Mouse (Mus musculus): ENCODE measurements around the gene Dlg1.

Dlg1 gene

GRCm38 (mm10) chr16:31905331-31905730, 242.1 kb downstream of the Dlg1 start:
- DNase-seq (ENCODE audit: low read depth, low spot score): no peak

GRCm38 (mm10) chr16:31905891-31906825, 242.9 kb downstream of the Dlg1 start:
- DNase-seq (ENCODE audit: low read depth, low spot score): no peak

DNA sequence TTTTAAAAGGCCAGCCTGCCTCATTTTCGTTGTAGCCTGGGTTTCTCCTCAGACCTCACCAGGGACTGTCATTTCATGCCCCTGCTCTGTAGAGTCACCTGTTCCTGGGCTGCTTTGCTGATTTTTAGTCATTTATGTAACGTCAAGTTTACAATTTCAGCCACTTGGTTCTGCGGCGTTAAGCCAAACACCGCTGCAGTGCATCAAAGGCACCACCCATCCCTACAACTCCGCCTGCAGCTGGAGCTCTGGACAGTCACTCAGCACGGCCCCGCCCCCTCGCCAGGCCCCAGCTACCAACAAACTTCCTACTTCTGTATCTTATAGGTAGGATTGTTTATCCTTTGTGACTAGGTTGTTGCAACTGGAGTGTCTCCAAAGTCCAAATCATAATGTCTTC, 243.7 kb downstream of the Dlg1 start:
- DNase-seq (ENCODE audit: low read depth, low spot score): no peak

DNA sequence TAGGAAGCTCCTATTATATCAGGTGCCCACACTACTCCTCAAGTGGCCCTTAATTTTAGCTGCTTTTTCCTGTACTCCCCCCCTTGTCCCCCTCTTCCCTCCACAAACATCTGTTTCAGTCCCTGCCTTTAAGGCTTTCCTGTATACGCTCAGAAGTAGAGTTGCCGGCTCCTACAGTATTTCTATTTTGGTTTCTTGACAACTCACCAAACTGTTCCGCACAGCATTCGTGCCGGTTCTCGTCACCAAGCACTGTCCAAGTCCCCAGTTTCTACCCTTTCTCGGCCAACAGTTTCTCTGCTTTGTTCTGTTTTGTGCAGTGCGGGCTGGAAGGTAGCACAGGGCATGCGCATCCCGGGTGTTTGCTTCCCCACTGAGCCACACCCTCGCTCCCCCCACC, 245.7 kb downstream of the Dlg1 start:
- DNase-seq (ENCODE audit: low read depth, low spot score): no peak

- no peak for DNase-seq (ENCODE audit: low read depth, low spot score)
These were observed 247.1 kb downstream of the Dlg1 start for GRCm38 (mm10) chr16:31910281-31910847.

DNA sequence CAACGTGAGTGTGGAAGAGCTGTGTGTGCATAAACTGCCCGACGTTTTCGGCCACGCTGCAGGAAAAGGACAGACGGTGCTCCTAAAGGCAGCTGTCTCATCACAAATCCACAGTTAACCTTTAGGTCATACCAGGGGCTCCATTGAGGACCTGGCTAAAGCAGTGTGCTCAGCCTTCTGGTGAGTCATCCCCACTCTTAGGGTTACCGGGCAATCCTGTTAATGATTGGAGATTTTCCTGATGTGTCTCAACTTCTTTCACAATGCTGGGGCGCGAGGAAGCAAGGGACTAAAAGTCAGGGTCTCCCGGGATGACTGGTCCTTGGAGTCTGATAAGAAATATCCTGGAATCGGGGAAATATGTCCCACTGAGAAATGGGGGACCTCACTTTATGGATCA, 254.5 kb downstream of the Dlg1 start:
- DNase-seq (ENCODE audit: low read depth, low spot score): no peak

- DNase-seq (ENCODE audit: low read depth, low spot score): peak; percentile 70
These were observed 255.0 kb downstream of the Dlg1 start for GRCm38 (mm10) chr16:31918248-31918724.

DNA sequence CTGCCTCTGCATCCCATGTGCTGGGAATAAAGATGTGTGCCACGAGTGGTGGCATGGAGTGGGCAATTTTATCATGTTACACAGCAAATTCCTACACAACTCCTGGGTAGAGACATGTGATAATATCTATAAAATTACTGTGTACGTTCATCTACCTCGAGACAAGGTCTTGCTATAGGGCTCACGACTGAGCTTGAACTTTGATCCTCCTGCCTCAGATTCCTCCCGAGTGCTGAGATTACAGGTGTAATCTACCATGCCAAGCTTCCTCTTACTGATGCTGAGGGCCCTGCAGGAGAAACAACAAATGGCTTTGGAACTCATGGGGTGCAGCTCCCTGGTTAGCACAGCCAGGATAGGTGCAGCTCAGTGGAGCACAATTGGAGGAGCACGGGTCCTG, 261.1 kb downstream of the Dlg1 start:
- DNase-seq (ENCODE audit: low read depth, low spot score): no peak
